Mouse (Mus musculus) forebrain, embryonic 12.5 days (tissue): ENCODE measurements around the gene Sfi1. TPM values are rescaled to one million over a fixed set of nuclear protein-coding genes. Genes with fewer than 3 reads are reported as not detected.
A peak's percentile ranks its signal among the peaks of the same experiment; 100 is the strongest.

Experiments
- ATAC-seq: fragments of 200-750 bp; cut with Nextera tagmentation; 2 replicates; pipeline ENCODE4 v1.8.0; 2017; ENCODE audit warnings: moderate TSS enrichment; ENCODE audit not compliant: low FRiP score
- H3K27ac ChIP-seq: fragments of 300-500 bp; sonication (generic); 2 replicates; pipeline ENCODE4 v1.5.1; 2016; ENCODE audit warnings: mild to moderate bottlenecking
- H3K27me3 ChIP-seq: fragments of 300-500 bp; sonication (generic); 2 replicates; pipeline ENCODE4 v1.6.1; 2016; ENCODE audit warnings: mild to moderate bottlenecking
- H3K36me3 ChIP-seq: fragments of 300-500 bp; sonication (generic); replicated peaks from 2 replicates; pipeline ENCODE4 v1.6.1; 2016; ENCODE audit warnings: mild to moderate bottlenecking
- H3K4me1 ChIP-seq: fragments of 300-500 bp; sonication (generic); 2 replicates; pipeline ENCODE4 v1.6.1; 2016
- H3K4me2 ChIP-seq: fragments of 300-500 bp; sonication (generic); 2 replicates; pipeline ENCODE4 v1.6.1; 2016; ENCODE audit warnings: mild to moderate bottlenecking, moderate library complexity
- H3K4me3 ChIP-seq: fragments of 300-500 bp; sonication (generic); replicated peaks from 2 replicates; pipeline ENCODE4 v1.5.1; 2016; ENCODE audit warnings: mild to moderate bottlenecking
- H3K9ac ChIP-seq: fragments of 300-500 bp; sonication (generic); 2 replicates; pipeline ENCODE4 v1.6.1; 2016; ENCODE audit warnings: mild to moderate bottlenecking
- H3K9me3 ChIP-seq: fragments of 300-500 bp; sonication (generic); 2 replicates; pipeline ENCODE4 v1.6.1; 2016
- WGBS: fragments of 180-500 bp; shearing (Covaris S2); methylation state at CpG from one replicate; pipeline ENCODE4 v1.1.7; 2016; 5-methylcytosine and 5-hydroxymethylcytosine counted together
- polyA plus RNA-seq: library from polyadenylated mRNA; unstranded; fragments of >200 nt; fragmentation: Nextera tagmentation; extraction: Ambion mirVana; gene quantifications from 2 replicates; pipeline ENCODE4 v1.2.1, GENCODE M21; 2016

Gene Sfi1
- 16.8 and 17.8 TPM in 2 replicates for polyA plus RNA-seq

DNA sequence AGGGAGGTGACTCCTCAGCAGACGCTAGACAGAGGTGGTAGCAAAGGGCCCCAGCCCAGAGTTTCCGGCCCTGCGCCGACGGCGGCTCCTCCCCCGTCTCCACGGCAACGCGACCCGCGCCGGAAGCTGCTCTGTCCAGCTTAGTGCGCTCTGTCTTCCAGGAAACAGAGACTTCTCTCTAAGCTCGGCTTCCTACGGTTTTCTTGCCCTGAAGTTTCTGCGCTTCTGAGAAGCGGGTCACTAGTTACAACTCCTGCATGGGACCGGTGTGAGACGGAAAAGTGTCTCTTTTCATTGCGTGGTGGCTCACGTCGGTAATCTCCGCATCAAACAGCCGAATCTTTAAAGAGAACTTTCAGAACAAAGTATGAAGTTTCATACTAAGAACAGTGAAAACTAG is at the start of gene Sfi1:
Sfi1 (minus strand) TSS at position 101 of the 400 bp plus-strand sequence.
- Histone ChIP-seq H3K27ac (no peak within 1 kb of the TSS), H3K9me3 (no peaks in the 10 kb centered on the region), H3K4me1 (no peaks in the 10 kb centered on the region), H3K36me3 (no peaks in the 10 kb centered on the region), H3K4me2 (no peak within 1 kb of the TSS), H3K4me3 (no peak within 1 kb of the TSS), H3K9ac (no peak within 1 kb of the TSS), H3K27me3 (no peaks in the 10 kb centered on the region)
- no peak for ATAC-seq
- 86% methylated on average over 25 of the region's 25 CpGs for WGBS

DNA sequence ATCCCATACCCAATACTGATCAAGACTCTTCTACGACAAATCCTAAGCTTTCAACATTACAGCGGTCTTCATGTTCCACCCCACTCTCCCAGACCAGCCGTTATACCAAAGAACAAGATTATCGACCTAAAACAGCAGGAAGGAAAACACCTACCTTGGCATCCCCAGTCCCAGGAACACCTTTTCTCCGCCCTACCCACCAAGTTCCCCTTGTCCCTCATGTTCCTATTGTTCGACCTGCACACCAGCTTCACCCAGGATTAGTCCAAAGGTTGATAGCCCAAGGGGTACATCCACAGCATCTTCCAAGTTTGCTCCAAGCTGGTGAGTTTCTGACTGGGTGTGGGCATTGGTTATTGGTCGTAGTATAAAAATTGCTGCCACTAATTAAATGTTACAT is 49.1 kb upstream of the Sfi1 start:
- ATAC-seq = no peak
- peaks cover 86% of the 10 kb centered on the region for H3K36me3 ChIP-seq
- H3K27me3 ChIP-seq = no peaks in the 10 kb centered on the region
- no peak overlapping the region for H3K4me2 ChIP-seq
- H3K4me1 ChIP-seq = no peaks in the 10 kb centered on the region
- no peak overlapping the region for H3K9ac ChIP-seq
- H3K9me3 ChIP-seq = no peaks in the 10 kb centered on the region
- H3K4me3 ChIP-seq = no peak overlapping the region
- no peak overlapping the region for H3K27ac ChIP-seq
- WGBS = 92% methylated on average over 7 of the region's 7 CpGs

DNA sequence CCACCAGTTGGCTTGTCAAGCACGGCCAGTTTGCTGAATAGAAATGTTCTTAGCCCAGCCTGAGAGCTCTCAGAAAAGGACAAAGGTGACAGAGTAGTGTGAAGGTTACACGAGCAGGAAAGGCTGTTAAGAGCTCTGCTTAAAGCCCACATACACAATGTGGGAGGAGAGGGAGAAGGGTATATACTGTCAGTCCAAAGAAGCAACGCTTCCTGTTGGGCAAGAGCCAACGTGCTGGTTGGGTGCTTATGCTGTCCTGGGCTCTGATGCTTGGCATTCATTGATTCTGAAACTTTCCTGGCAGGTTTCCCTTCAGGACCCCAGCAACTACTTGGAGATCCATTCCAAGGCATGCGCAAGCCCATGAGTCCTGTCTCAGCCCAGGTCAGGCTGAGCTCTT is 42.0 kb upstream of the Sfi1 start:
- Histone ChIP-seq H3K27me3 (no peaks in the 10 kb centered on the region), H3K36me3 (peaks cover 91% of the 10 kb centered on the region)

DNA sequence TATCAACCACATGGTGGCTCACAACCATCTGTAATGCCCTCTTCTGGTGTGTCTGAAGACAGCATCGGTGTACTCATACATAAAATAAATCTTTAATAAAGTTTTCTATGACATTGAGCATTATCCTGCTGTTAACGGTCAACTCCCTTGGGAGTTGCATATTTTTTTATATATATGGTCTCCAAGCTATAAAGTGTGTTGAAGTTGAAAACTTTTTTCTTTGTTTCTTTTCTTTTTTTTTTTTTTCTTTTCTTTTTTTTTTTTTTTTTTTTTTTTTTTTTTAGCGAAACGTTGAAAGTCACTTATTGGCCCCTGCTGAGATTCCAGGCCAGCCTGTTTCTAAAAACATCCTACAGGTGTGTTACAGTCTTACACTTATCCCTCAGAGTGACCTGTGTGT is 40.4 kb upstream of the Sfi1 start:
- no peak for ATAC-seq
- H3K4me3 ChIP-seq = no peak overlapping the region
- H3K4me1 ChIP-seq = no peaks in the 10 kb centered on the region
- H3K27ac ChIP-seq = no peak overlapping the region
- peaks cover 93% of the 10 kb centered on the region for H3K36me3 ChIP-seq
- H3K9ac ChIP-seq = no peak overlapping the region
- H3K27me3 ChIP-seq = no peaks in the 10 kb centered on the region
- H3K4me2 ChIP-seq = no peak overlapping the region
- WGBS = 94% methylated on average over 4 of the region's 4 CpGs
- H3K9me3 ChIP-seq = no peaks in the 10 kb centered on the region

More for the DNA sequence above, 42.0 kb upstream of the Sfi1 start:
- Histone ChIP-seq H3K4me3 (no peak overlapping the region), H3K4me2 (no peak overlapping the region), H3K9ac (no peak overlapping the region), H3K27ac (no peak overlapping the region), H3K4me1 (no peaks in the 10 kb centered on the region), H3K9me3 (no peaks in the 10 kb centered on the region)
- no peak for ATAC-seq
- WGBS = 85% methylated on average over 5 of the region's 5 CpGs

DNA sequence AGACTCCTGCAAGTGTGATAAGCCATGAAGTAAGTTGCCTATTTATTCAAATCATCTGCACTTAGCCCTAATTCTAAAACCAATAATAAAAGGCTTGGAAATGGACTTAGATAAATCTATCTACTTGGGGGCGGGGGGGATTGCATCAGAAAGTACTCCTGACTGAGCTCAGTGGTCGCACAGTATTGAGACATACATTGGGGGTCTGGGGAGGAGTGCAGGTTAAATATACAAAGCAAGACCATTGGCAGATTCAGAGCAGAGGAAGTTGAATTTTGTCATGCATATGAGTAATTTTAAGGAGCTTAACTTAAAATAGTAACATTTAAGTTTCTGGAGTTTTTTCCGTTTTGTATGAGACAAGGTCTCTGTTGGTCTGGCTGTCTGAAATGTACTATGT is 39.0 kb upstream of the Sfi1 start:
- ATAC-seq = no peak
- Histone ChIP-seq H3K4me1 (no peaks in the 10 kb centered on the region), H3K4me3 (no peak overlapping the region), H3K36me3 (peaks cover 87% of the 10 kb centered on the region), H3K27me3 (no peaks in the 10 kb centered on the region), H3K27ac (no peak overlapping the region), H3K4me2 (no peak overlapping the region), H3K9ac (no peak overlapping the region), H3K9me3 (no peaks in the 10 kb centered on the region)
- 93% methylated on average over 3 of the region's 3 CpGs for WGBS

DNA sequence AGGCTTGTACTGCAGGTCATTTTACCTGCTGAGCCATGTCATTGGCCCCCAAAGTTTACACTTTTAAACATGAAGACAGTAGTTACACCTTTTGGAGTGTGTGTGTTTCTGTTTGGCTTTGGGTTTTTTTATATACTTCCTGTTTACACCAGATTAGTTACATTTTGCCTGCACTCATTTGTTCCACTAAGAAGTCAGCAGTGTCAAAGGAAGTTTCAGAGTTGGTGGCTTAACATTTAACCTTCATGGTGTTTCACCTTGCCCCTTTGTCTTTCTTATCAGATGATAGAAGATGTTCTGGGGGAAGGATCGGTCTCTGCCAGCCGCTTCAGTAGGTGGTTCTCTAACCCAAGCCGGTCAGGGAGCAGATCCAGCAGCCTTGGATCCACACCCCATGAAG is 33.9 kb upstream of the Sfi1 start:
- no peak for ATAC-seq
- H3K27me3 ChIP-seq = no peaks in the 10 kb centered on the region
- 99% methylated on average over 3 of the region's 3 CpGs for WGBS
- no peaks in the 10 kb centered on the region for H3K9me3 ChIP-seq
- no peaks in the 10 kb centered on the region for H3K4me1 ChIP-seq
- H3K4me3 ChIP-seq = no peak overlapping the region
- no peak overlapping the region for H3K27ac ChIP-seq
- H3K4me2 ChIP-seq = no peak overlapping the region
- H3K36me3 ChIP-seq = peaks cover 79% of the 10 kb centered on the region
- no peak overlapping the region for H3K9ac ChIP-seq

DNA sequence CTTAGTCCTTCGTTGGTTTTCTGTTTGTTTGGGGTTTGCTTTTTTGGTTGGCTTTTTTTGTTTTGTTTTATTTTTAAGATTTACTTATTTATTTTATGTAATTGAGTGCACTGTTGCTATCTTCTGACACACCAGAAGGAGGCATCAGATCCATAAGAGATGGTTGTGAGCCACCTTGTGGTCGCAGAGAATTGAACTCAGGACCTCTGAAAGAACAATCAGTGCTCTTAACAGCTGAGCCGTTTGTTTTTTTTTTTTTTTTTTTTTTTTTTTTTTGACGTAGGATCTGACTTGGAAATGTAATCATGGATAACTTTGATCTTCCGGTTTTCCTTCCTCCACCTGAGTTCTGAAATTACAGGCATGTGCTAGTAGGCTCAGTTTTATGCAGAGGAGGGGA is 29.8 kb upstream of the Sfi1 start:
- Histone ChIP-seq H3K4me1 (no peaks in the 10 kb centered on the region), H3K9ac (no peak overlapping the region), H3K36me3 (peaks cover 70% of the 10 kb centered on the region), H3K9me3 (no peaks in the 10 kb centered on the region), H3K27ac (no peak overlapping the region), H3K4me2 (no peak overlapping the region), H3K4me3 (no peak overlapping the region), H3K27me3 (no peaks in the 10 kb centered on the region)
- WGBS = 82% methylated on average over 5 of the region's 5 CpGs
- ATAC-seq = no peak

DNA sequence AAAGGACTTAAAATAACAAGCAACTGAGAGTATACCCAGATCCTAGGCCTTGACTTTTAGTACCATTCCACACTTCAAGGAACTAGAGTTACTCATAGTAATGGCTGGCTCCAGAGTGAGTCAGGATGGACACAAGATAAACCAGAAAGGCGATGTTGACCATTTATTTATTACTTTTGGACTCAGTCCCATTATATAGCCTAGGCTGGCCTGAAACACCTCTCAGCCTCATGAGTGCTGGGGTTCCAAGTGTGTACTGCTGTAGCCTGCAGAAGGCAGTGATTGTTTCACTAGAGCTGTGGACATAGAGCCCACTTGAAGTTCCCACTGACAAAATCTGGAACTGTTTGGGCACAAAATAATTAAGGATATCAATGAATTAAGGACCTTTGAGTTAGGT is 19.3 kb upstream of the Sfi1 start:
- Histone ChIP-seq H3K27ac (no peak overlapping the region), H3K27me3 (no peaks in the 10 kb centered on the region), H3K4me2 (no peak overlapping the region), H3K4me1 (no peaks in the 10 kb centered on the region), H3K36me3 (peaks cover 65% of the 10 kb centered on the region), H3K9ac (no peak overlapping the region), H3K9me3 (no peaks in the 10 kb centered on the region), H3K4me3 (no peak overlapping the region)
- no peak for ATAC-seq
- WGBS = 100% methylated on average over 1 of the region's 1 CpGs

DNA sequence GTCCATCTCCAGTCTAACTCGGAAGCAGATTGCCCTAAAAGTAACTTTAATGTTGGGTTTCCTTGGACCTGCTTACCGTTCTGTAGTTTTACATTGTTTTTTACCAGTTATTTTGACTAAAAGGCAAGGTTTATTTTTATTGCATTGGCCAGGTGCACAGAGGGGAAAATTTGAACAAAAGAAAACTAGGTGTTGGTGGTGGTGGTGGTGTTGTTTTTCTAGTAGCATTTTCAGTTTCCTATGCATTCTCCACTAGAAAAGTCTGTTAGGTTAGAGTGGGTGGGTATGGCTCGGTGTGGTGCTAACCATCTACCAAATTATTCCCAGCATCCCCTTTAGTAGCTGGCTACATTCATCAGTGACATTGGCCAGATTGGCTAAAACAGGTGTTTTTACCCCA is 13.5 kb upstream of the Sfi1 start:
- H3K36me3 ChIP-seq = peaks cover 57% of the 10 kb centered on the region
- 98% methylated on average over 3 of the region's 3 CpGs for WGBS

DNA sequence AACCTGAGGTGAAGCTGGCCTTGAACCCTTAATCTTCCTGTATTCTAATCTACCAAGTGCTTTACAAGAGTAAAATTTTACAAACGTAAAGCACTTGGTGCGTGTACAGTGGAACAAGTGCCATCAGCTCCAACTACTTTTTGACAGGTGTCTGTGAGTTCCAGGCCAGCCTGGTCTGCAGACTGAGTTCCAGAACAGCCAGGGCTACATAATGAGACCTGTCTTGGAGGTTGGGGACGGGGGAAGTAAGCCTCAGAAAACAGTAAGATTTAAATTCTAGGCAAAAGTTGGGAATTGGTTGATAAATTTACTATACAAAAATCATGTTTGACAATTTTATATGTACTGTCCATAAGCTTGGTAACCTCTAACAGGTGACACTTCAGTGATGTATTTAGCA is 11.9 kb upstream of the Sfi1 start:
- Histone ChIP-seq H3K4me3 (no peak overlapping the region), H3K27ac (no peak overlapping the region), H3K9me3 (no peaks in the 10 kb centered on the region), H3K9ac (no peak overlapping the region), H3K4me1 (peaks cover 9% of the 10 kb centered on the region; the same call in 1 of the 2 replicates), H3K27me3 (no peaks in the 10 kb centered on the region), H3K4me2 (no peak overlapping the region), H3K36me3 (peaks cover 49% of the 10 kb centered on the region)
- no peak for ATAC-seq
- WGBS = 92% methylated on average over 3 of the region's 3 CpGs

More for the DNA sequence above, 13.5 kb upstream of the Sfi1 start:
- H3K4me1 ChIP-seq = peaks cover 9% of the 10 kb centered on the region; the same call in 1 of the 2 replicates
- H3K9me3 ChIP-seq = no peaks in the 10 kb centered on the region
- no peak overlapping the region for H3K4me2 ChIP-seq
- H3K27ac ChIP-seq = no peak overlapping the region
- no peak overlapping the region for H3K9ac ChIP-seq
- H3K27me3 ChIP-seq = no peaks in the 10 kb centered on the region
- no peak for ATAC-seq
- H3K4me3 ChIP-seq = no peak overlapping the region

DNA sequence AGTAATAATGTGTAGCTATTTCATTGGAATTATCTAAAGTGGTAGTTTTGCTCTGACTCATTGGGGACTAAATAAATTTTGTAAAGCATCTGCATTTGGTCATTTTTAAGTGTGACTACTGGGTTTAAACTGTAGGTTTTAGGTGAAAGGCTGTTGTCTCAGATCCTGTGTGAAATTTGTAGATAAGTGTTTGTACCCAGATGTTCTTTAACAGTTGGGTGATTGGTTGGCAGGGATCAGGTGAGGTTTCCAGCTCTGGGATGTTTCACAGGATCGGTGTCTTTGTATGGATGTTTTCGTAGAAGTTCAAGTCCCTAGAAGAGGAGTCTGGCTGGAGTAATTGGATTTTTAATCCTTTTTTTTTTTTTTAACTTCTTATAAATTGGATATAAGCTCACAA is 10.5 kb upstream of the Sfi1 start:
- Histone ChIP-seq H3K27ac (no peak overlapping the region), H3K4me1 (peaks cover 9% of the 10 kb centered on the region; the same call in 1 of the 2 replicates), H3K9me3 (no peaks in the 10 kb centered on the region), H3K27me3 (no peaks in the 10 kb centered on the region), H3K4me2 (peak overlapping the region; percentile 43), H3K4me3 (peak overlapping the region; percentile 41; the same call in 1 of the 2 replicates), H3K9ac (no peak overlapping the region), H3K36me3 (peaks cover 36% of the 10 kb centered on the region)
- WGBS = 84% methylated on average over 2 of the region's 2 CpGs
- ATAC-seq = no peak

DNA sequence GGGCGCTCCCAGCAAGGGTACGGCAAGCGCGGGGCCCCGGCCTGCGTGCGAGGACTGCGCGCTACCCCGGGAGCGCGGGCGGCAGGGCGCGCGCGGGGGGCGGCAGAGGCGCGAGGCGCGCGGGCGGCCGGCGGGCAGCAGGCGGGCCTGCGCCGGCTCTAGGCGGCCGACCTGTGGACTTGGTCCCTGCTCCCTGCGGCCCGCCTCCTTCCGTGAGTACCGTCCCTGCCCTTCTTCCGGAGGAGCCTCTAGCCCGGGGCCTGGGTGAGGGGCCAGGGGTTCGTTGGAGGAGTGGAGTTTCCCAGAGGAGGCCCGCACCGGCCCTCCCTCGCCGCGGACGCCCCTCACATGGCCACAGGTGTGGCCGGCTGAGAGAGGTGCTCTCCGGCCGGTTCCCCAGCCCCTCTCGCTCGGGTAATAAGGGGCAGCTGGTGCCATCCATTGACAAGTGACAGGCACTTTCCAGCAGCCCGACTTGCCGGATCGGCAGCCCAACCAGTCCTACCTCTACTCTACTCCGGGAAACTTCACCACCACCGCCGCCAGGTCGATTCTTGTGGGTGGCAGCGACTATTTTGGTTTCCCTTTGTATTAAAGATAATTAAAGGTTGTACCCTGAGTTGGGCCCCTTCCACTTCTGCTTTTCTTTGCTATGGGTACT is 9.6 kb upstream of the Sfi1 start:
- Histone ChIP-seq H3K9ac (peak overlapping the region; percentile 46), H3K36me3 (peaks cover 29% of the 10 kb centered on the region), H3K27me3 (no peaks in the 10 kb centered on the region), H3K9me3 (no peaks in the 10 kb centered on the region), H3K27ac (peak overlapping the region; percentile 16), H3K4me2 (peak overlapping the region; percentile 43), H3K4me1 (peaks cover 9% of the 10 kb centered on the region; the same call in 1 of the 2 replicates), H3K4me3 (peak overlapping the region; percentile 41)
- no peak for ATAC-seq
- under 1% methylated on average over 35 of the region's 57 CpGs for WGBS

DNA sequence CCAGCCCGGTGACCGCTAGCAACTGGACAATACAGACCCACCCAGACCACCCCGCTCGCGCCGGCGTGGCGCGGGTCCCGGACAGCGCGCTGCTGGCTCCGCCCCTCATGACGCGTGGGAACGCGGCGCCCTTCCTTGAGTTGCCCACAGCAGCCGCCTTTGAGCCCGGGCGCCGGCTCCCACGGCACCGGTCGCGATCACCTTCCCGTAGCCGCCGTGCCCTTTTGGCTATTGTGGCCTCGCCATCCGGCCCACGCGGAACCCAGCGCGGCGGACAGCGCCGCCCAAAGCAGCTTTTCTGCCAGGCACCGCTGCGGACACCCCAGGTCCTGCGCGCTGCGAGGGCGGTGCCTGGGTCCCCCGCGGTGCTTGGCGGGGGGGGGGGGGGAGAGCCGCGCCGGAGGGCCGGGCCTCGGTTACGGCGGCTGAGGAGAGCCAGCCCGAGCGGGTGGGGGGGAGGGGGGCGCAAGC is 9.0 kb upstream of the Sfi1 start, which contains the start of gene Eif4enif1:
Eif4enif1 (plus strand) TSS at position 162 of the 471 bp plus-strand sequence.
- Histone ChIP-seq H3K4me2 (peak within 1 kb of the TSS; percentile 43), H3K4me1 (peaks cover 9% of the 10 kb centered on the region; the same call in 1 of the 2 replicates), H3K9me3 (no peaks in the 10 kb centered on the region), H3K27ac (peak within 1 kb of the TSS; percentile 33), H3K9ac (peak within 1 kb of the TSS; percentile 46), H3K36me3 (peaks cover 24% of the 10 kb centered on the region), H3K4me3 (peak within 1 kb of the TSS; percentile 41), H3K27me3 (no peaks in the 10 kb centered on the region)
- WGBS = under 1% methylated on average over 46 of the region's 57 CpGs
- peak; percentile 80 for ATAC-seq
